Mouse (Mus musculus) myocyte (in vitro differentiated cells): ENCODE measurements around the gene Slc15a3.

Source experiments
- POLR2A ChIP-seq: IDR thresholded peaks from one replicate; pipeline ENCODE4 v1.6.1; 2011; ENCODE audit warnings: low read depth, mild to moderate bottlenecking, control low read depth, moderate library complexity; ENCODE audit not compliant: insufficient read length
- TCF12 ChIP-seq: IDR thresholded peaks from one replicate; pipeline ENCODE4 v1.6.1; 2011; ENCODE audit warnings: mild to moderate bottlenecking, control low read depth; ENCODE audit not compliant: poor library complexity, insufficient read depth, severe bottlenecking

- TF ChIP-seq POLR2A, result no peak
- TF ChIP-seq TCF12, result no peak
Observed at GRCm38 (mm10) chr19:10892201-10892600, 52.7 kb downstream of the Slc15a3 start.
